ENCODE assay signal across 17 mouse cellular contexts in genomic region chr7:126121533-126121932, GRCm38 (mm10). TPM values are rescaled to one million over a fixed set of nuclear protein-coding genes. Genes with fewer than 3 reads are reported as not detected.
A peak's percentile ranks its signal among the peaks of the same experiment; 100 is the strongest.
DNase-seq lines count a peak whose midpoint lies in the region; ATAC-seq lines count a peak whose summit lies in the region.
"Had no signal": no experiment of that assay in that cellular context is flagged by ENCODE, and none has a peak within 500 bp of the region (broad histone marks: within the 10 kb centered on the region; RNA-seq: fewer than 3 reads in every experiment).

No protein-coding gene starts in this region.

- H3K27me3 ChIP-seq in heart, embryonic 16.5 days (ENCODE audit: control insufficient read depth, insufficient read depth, low read length), result no peaks in the 10 kb centered on the region
- no peaks in the 10 kb centered on the region for H3K27me3 ChIP-seq in liver, embryonic 12.5 days (replicated peaks)
- H3K27me3 ChIP-seq: forebrain, embryonic 12.5 days; liver, embryonic 15.5 days had no signal

- WGBS in heart, embryonic 16.5 days, result 47% methylated on average over 4 of the region's 4 CpGs
- 85% methylated on average over 4 of the region's 4 CpGs for WGBS in liver, embryonic 12.5 days (ENCODE audit: insufficient replicate concordance)

- peak overlapping the region; percentile 69 for H3K27ac ChIP-seq in heart, embryonic 16.5 days (ENCODE audit: low read length)
- no peak overlapping the region for H3K27ac ChIP-seq in liver, embryonic 12.5 days
- H3K27ac ChIP-seq: forebrain, embryonic 12.5 days; liver, embryonic 15.5 days; midbrain, embryonic 10.5 days had no signal

- ATAC-seq in heart, embryonic 16.5 days (replicated peaks; ENCODE audit: extremely low read depth, insufficient read depth, low FRiP score), result peak; percentile 78
- 0 out of 2 replicates have a peak, but pooled peaks have one; percentile 15 for ATAC-seq in liver, embryonic 12.5 days

- H3K4me3 ChIP-seq in heart, embryonic 16.5 days (ENCODE audit: low read length), result no peak overlapping the region
- H3K4me3 ChIP-seq in liver, embryonic 12.5 days, result no peak overlapping the region
- H3K4me3 ChIP-seq: forebrain, embryonic 12.5 days; liver, embryonic 15.5 days; midbrain, embryonic 10.5 days had no signal

- H3K4me2 ChIP-seq in heart, embryonic 16.5 days (ENCODE audit: low read depth, low read length), result no peak overlapping the region
- no peak overlapping the region for H3K4me2 ChIP-seq in liver, embryonic 12.5 days
- H3K4me2 ChIP-seq: forebrain, embryonic 12.5 days; liver, embryonic 15.5 days had no signal

- peaks cover 35% of the 10 kb centered on the region for H3K36me3 ChIP-seq in heart, embryonic 16.5 days (ENCODE audit: control insufficient read depth, insufficient read depth)
- H3K36me3 ChIP-seq in liver, embryonic 12.5 days, result peaks cover 85% of the 10 kb centered on the region

- DNase-seq in heart, postnatal 14 days, result no peak
- DNase-seq in liver, result no peak
- DNase-seq in kidney, postnatal 36 days, result peak; percentile 6 to 21
- DNase-seq in lung, postnatal 36 days, result peak; percentile 26
- no peak for DNase-seq in spleen, postnatal 14 days (ENCODE audit: low spot score in 2 of 2)
- DNase-seq in gastrocnemius, postnatal 10 days, result no peak
- DNase-seq: adrenal gland, postnatal 25 days; cerebellum, postnatal 25 days; right cerebral cortex, postnatal 14 days; thymus, postnatal 36 days had no signal

- H3K9me3 ChIP-seq in heart, embryonic 16.5 days (replicated peaks; ENCODE audit: control insufficient read depth, low read length), result no peaks in the 10 kb centered on the region
- H3K9me3 ChIP-seq in liver, embryonic 12.5 days (replicated peaks), result no peaks in the 10 kb centered on the region
- H3K9me3 ChIP-seq: forebrain, embryonic 12.5 days; G1E; liver, embryonic 15.5 days; midbrain, embryonic 10.5 days had no signal

- peaks cover 27% of the 10 kb centered on the region for H3K4me1 ChIP-seq in heart, embryonic 16.5 days (ENCODE audit: control insufficient read depth, insufficient read depth, low read length)
- peaks cover 6% of the 10 kb centered on the region for H3K4me1 ChIP-seq in liver, embryonic 12.5 days
- H3K4me1 ChIP-seq: forebrain, embryonic 12.5 days; midbrain, embryonic 10.5 days had no signal

- intact Hi-C loops in heart, postnatal 14 days (cut with DNase I), result no loop called here

- H3K9ac ChIP-seq in heart, embryonic 16.5 days (ENCODE audit: low read length), result no peak overlapping the region
- H3K9ac ChIP-seq in liver, embryonic 12.5 days, result no peak overlapping the region
- H3K9ac ChIP-seq: forebrain, embryonic 12.5 days; liver, embryonic 15.5 days had no signal

RNA-seq across cellular contexts. Expression of gene Gsg1l, which starts 39.3 kb away (rescaled TPM):
- polyA plus RNA-seq in heart, embryonic 16.5 days (2015; fragmentation: Nextera tagmentation; extraction: Ambion mirVana), result 7.5 and 7.9 TPM in 2 replicates
- total RNA-seq in heart, postnatal 14 days (2021), result 10 to 100 TPM; 10.3 to 10.7 TPM
- polyA plus RNA-seq in liver, embryonic 12.5 days (2016; fragmentation: Nextera tagmentation; extraction: Ambion mirVana), result 0.04 TPM in 1 of 2 replicates, not detected in the other
- under 1 TPM; 0.21 to 0.68 TPM for total RNA-seq in gastrocnemius, postnatal 10 days (2021)
- total RNA-seq: neutrophil, adult 5-6 weeks had no signal
- polyA plus RNA-seq: G1E had no signal

Comparison
In these comparisons a context has a peak if more than half of its experiments do, and no peak if none do; other contexts are left out.
1. DNase-seq: peak in kidney, postnatal 36 days (2 of 2) and lung, postnatal 36 days (single experiment); none in heart, postnatal 14 days (0 of 2), liver (single experiment), spleen, postnatal 14 days (0 of 2) and gastrocnemius, postnatal 10 days (single experiment).
2. RNA of gene Gsg1l, which starts 39.3 kb away (total RNA-seq): 10.3 to 10.7 TPM in heart, postnatal 14 days; 0.21 to 0.68 TPM in gastrocnemius, postnatal 10 days; every median in the first group is over 4 times any median in the second.